Mouse (Mus musculus) small intestine, adult 2 months (tissue): ENCODE results near the gene Plg.

ENCODE experiments used
- CTCF ChIP-seq: fragments of 200-500 bp; IDR thresholded peaks from 2 replicates; pipeline ENCODE4 v1.5.1; 2012; ENCODE audit warnings: low read depth, mild to moderate bottlenecking, control low read depth, inconsistent platforms, low read length, moderate library complexity, mixed read lengths; ENCODE audit not compliant: insufficient replicate concordance, insufficient read length; ENCODE audit errors: extremely low read depth
- POLR2A ChIP-seq: fragments of 200-500 bp; IDR thresholded peaks from 2 replicates; pipeline ENCODE4 v1.6.1; 2012; ENCODE audit warnings: low read depth, mild to moderate bottlenecking, control low read depth, inconsistent platforms, low read length, moderate library complexity

DNA sequence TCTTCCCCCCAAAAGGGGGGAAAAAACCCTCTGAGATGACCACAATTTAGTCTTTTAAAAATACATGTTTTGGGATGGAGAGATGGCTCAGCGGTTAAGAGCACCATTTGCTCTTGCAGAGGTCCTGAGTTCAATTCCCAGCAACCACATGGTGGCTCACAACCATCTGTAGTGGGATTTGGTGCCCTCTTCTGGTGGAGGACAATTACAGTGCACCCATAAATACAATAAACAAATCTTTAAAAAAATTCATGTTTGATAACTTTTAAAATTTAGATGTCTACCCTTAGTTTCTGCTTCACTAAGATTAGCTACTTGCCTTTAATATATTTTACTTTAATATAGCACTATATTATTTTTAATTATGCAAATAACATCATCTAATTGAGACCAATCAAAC is 43.7 kb downstream of the Plg start:
- no peak for TF ChIP-seq POLR2A
- TF ChIP-seq CTCF = peak; percentile 11; the same call in 1 of the 2 replicates
